Mouse (Mus musculus) small intestine, adult 2 months (tissue): Measurements from ENCODE around the gene Eya2.

Experiments
- CTCF ChIP-seq: fragments of 200-500 bp; IDR thresholded peaks from 2 replicates; pipeline ENCODE4 v1.5.1; 2012; ENCODE audit warnings: low read depth, mild to moderate bottlenecking, control low read depth, inconsistent platforms, low read length, moderate library complexity, mixed read lengths; ENCODE audit not compliant: insufficient replicate concordance, insufficient read length; ENCODE audit errors: extremely low read depth
- POLR2A ChIP-seq: fragments of 200-500 bp; IDR thresholded peaks from 2 replicates; pipeline ENCODE4 v1.6.1; 2012; ENCODE audit warnings: low read depth, mild to moderate bottlenecking, control low read depth, inconsistent platforms, low read length, moderate library complexity

- TF ChIP-seq POLR2A (no peak), CTCF (no peak)
Measured at GRCm38 (mm10) chr2:165818570-165818969, 223.7 kb downstream of the Eya2 start.
